ENCODE assay signal across 14 mouse cellular contexts in genomic region chr14:71530421-71530820, GRCm38 (mm10).
DNase-seq lines count a peak whose midpoint lies in the region; ATAC-seq lines count a peak whose summit lies in the region.
"Had no signal": no experiment of that assay in that cellular context is flagged by ENCODE, and none has a peak within 500 bp of the region (broad histone marks: within the 10 kb centered on the region; RNA-seq: fewer than 3 reads in every experiment).

No protein-coding gene starts in this region.

- H3K9me3 ChIP-seq in forebrain, embryonic 14.5 days (replicated peaks; ENCODE audit: control insufficient read depth, low read length), result no peaks in the 10 kb centered on the region
- no peaks in the 10 kb centered on the region for H3K9me3 ChIP-seq in forebrain, embryonic 15.5 days
- H3K9me3 ChIP-seq in forebrain, embryonic 11.5 days (ENCODE audit: control insufficient read depth, low read length), result no peaks in the 10 kb centered on the region
- H3K9me3 ChIP-seq: hindbrain, embryonic 13.5 days; liver, embryonic 15.5 days had no signal

- peak; percentile 16 for DNase-seq in forebrain, embryonic 14.5 days (ENCODE audit: low spot score)
- DNase-seq in kidney, postnatal 4 days, result peak; percentile 27 to 41
- DNase-seq in kidney, adult 18-20 months, result no peak
- peak; percentile 6 for DNase-seq in right cerebral cortex, adult 18-20 months
- DNase-seq in right cerebral cortex, postnatal 10 days (ENCODE audit: low spot score in 2 of 2), result no peak
- no peak for DNase-seq in spleen, postnatal 4 days (ENCODE audit: low spot score in 2 of 2)
- no peak for DNase-seq in forebrain, embryonic 11.5 days (ENCODE audit: low spot score)
- DNase-seq: adrenal gland, postnatal 14 days; cerebellum, adult 8-10 months; gastrocnemius, postnatal 36 days had no signal

- no peak overlapping the region for H3K4me3 ChIP-seq in forebrain, embryonic 14.5 days (ENCODE audit: low read depth, low read length)
- no peak overlapping the region for H3K4me3 ChIP-seq in forebrain, embryonic 15.5 days
- no peak overlapping the region for H3K4me3 ChIP-seq in forebrain, embryonic 11.5 days (ENCODE audit: low read depth, low read length)
- H3K4me3 ChIP-seq: hindbrain, embryonic 13.5 days; liver, embryonic 15.5 days had no signal

- no peaks in the 10 kb centered on the region for H3K36me3 ChIP-seq in forebrain, embryonic 14.5 days (ENCODE audit: control insufficient read depth, insufficient read depth, low read length)
- H3K36me3 ChIP-seq in forebrain, embryonic 15.5 days, result no peaks in the 10 kb centered on the region
- no peaks in the 10 kb centered on the region for H3K36me3 ChIP-seq in forebrain, embryonic 11.5 days (ENCODE audit: control insufficient read depth, insufficient read depth, low read length)
- H3K36me3 ChIP-seq: hindbrain, embryonic 13.5 days; liver, embryonic 15.5 days had no signal

- H3K4me2 ChIP-seq in forebrain, embryonic 14.5 days (ENCODE audit: low read length), result no peak overlapping the region
- no peak overlapping the region for H3K4me2 ChIP-seq in forebrain, embryonic 15.5 days (replicated peaks)
- no peak overlapping the region for H3K4me2 ChIP-seq in forebrain, embryonic 11.5 days (ENCODE audit: low read depth, low read length, severe bottlenecking)
- H3K4me2 ChIP-seq: hindbrain, embryonic 13.5 days; liver, embryonic 15.5 days had no signal

- no peak overlapping the region for H3K9ac ChIP-seq in forebrain, embryonic 14.5 days (ENCODE audit: low read length)
- H3K9ac ChIP-seq in forebrain, embryonic 15.5 days (replicated peaks), result no peak overlapping the region
- no peak overlapping the region for H3K9ac ChIP-seq in forebrain, embryonic 11.5 days (ENCODE audit: low read length)
- H3K9ac ChIP-seq: hindbrain, embryonic 13.5 days; liver, embryonic 15.5 days had no signal

- no peaks in the 10 kb centered on the region for H3K4me1 ChIP-seq in forebrain, embryonic 14.5 days (ENCODE audit: control insufficient read depth, insufficient read depth, low read length)
- H3K4me1 ChIP-seq in forebrain, embryonic 15.5 days, result no peaks in the 10 kb centered on the region
- H3K4me1 ChIP-seq in forebrain, embryonic 11.5 days (replicated peaks; ENCODE audit: control insufficient read depth, insufficient read depth, low read length), result no peaks in the 10 kb centered on the region
- H3K4me1 ChIP-seq: hindbrain, embryonic 13.5 days; liver, embryonic 15.5 days had no signal

- ATAC-seq in forebrain, embryonic 14.5 days, result no peak
- no peak for ATAC-seq in forebrain, embryonic 15.5 days (replicated peaks)
- ATAC-seq in forebrain, embryonic 11.5 days (replicated peaks; ENCODE audit: low FRiP score), result no peak
- ATAC-seq: Patski had no signal

- no peaks in the 10 kb centered on the region for H3K27me3 ChIP-seq in forebrain, embryonic 14.5 days (replicated peaks; ENCODE audit: control insufficient read depth, insufficient read depth, low read length)
- H3K27me3 ChIP-seq in forebrain, embryonic 15.5 days, result no peaks in the 10 kb centered on the region
- no peaks in the 10 kb centered on the region for H3K27me3 ChIP-seq in forebrain, embryonic 11.5 days (ENCODE audit: control insufficient read depth, insufficient read depth, low read length)
- H3K27me3 ChIP-seq: hindbrain, embryonic 13.5 days; liver, embryonic 15.5 days; Patski had no signal

- no peak overlapping the region for H3K27ac ChIP-seq in forebrain, embryonic 14.5 days (ENCODE audit: low read depth, low read length)
- no peak overlapping the region for H3K27ac ChIP-seq in forebrain, embryonic 15.5 days (replicated peaks)
- no peak overlapping the region for H3K27ac ChIP-seq in forebrain, embryonic 11.5 days (ENCODE audit: low read depth, low read length)
- H3K27ac ChIP-seq: hindbrain, embryonic 13.5 days; liver, embryonic 15.5 days had no signal

- WGBS in forebrain, embryonic 14.5 days, result 81% methylated on average over 6 of the region's 6 CpGs
- 83% methylated on average over 6 of the region's 6 CpGs for WGBS in forebrain, embryonic 15.5 days
- WGBS in forebrain, embryonic 11.5 days, result 72% methylated on average over 6 of the region's 6 CpGs

Comparison
In these comparisons a context has a peak if more than half of its experiments do, and no peak if none do; other contexts are left out.
1. DNase-seq: peak in forebrain, embryonic 14.5 days (single experiment), kidney, postnatal 4 days (2 of 2) and right cerebral cortex, adult 18-20 months (single experiment); none in kidney, adult 18-20 months (single experiment), right cerebral cortex, postnatal 10 days (0 of 2), spleen, postnatal 4 days (0 of 2) and forebrain, embryonic 11.5 days (single experiment).